Mouse (Mus musculus) cerebellum, adult 11-12 months (tissue): Measurements from ENCODE around the gene Daxx.
"Not testable (repeated sequence)": the region's sequence is repeated elsewhere in the genome, so short reads cannot be mapped to it uniquely, and the experiment has no call there.

ENCODE experiments used
- DNase-seq: peaks from one replicate; pipeline ENCODE4 v3.0.0; 2022

The Daxx gene

GRCm38 (mm10) chr17:33903911-33904651 is 5.1 kb upstream of the Daxx start:
- DNase-seq = not testable (repeated sequence)

- not testable (repeated sequence) for DNase-seq
Measured at GRCm38 (mm10) chr17:33904835-33905234, 4.4 kb upstream of the Daxx start, which contains the start of gene Platr17. TSS of gene Platr17 (plus strand) at chr17:33905135.

GRCm38 (mm10) chr17:33908331-33909076 is 710 bp upstream of the Daxx start:
- DNase-seq = peak; percentile 84

- DNase-seq = no peak
Measured at GRCm38 (mm10) chr17:33909869-33910250, 646 bp downstream of the Daxx start.

- peak; percentile 57 for DNase-seq
Measured at GRCm38 (mm10) chr17:33910346-33911051, 1.3 kb downstream of the Daxx start.

- peak; percentile 60 for DNase-seq
Measured at GRCm38 (mm10) chr17:33911052-33911812, 2.0 kb downstream of the Daxx start.

- DNase-seq = peak; percentile 64
Measured at GRCm38 (mm10) chr17:33911813-33912414, 2.7 kb downstream of the Daxx start.

- peak; percentile 53 for DNase-seq
Measured at GRCm38 (mm10) chr17:33913264-33913663, 4.0 kb downstream of the Daxx start.

- DNase-seq = peak; percentile 49
Measured at GRCm38 (mm10) chr17:33913905-33914304, 4.7 kb downstream of the Daxx start.

- peak; percentile 65 for DNase-seq
Measured at GRCm38 (mm10) chr17:33914969-33915391, 5.8 kb downstream of the Daxx start.

- DNase-seq = peak; percentile 99
Measured at GRCm38 (mm10) chr17:33915671-33916250, 6.5 kb downstream of the Daxx start, which contains the start of the genes Tapbp and Zbtb22. TSS of gene Tapbp (plus strand) at chr17:33915899. TSS of gene Zbtb22 (plus strand) at chr17:33915904.

- peak; percentile 71 for DNase-seq
Measured at GRCm38 (mm10) chr17:33916294-33916693, 7.1 kb downstream of the Daxx start.

GRCm38 (mm10) chr17:33916847-33917655 is 7.8 kb downstream of the Daxx start:
- DNase-seq = no peak

- peak; percentile 72 for DNase-seq
Measured at GRCm38 (mm10) chr17:33917656-33918292, 8.6 kb downstream of the Daxx start.

GRCm38 (mm10) chr17:33918293-33919203 is 9.3 kb downstream of the Daxx start:
- peak; percentile 70 for DNase-seq

- peak; percentile 83 for DNase-seq
Measured at GRCm38 (mm10) chr17:33919351-33920281, 10.4 kb downstream of the Daxx start.

- peak; percentile 82 for DNase-seq
Measured at GRCm38 (mm10) chr17:33920282-33921097, 11.3 kb downstream of the Daxx start.
